Mouse (Mus musculus): ENCODE data around the gene Lefty1. TPM values are rescaled to one million over a fixed set of nuclear protein-coding genes. Genes with fewer than 3 reads are reported as not detected.

The Lefty1 gene
- polyA plus RNA-seq, 1 experiment from 2014 or later, result 1.5 TPM

- Histone ChIP-seq H3K27ac (ENCODE audit: low read length) (no peak overlapping the region), H3K9me3 (replicated peaks; ENCODE audit: control insufficient read depth, low read length) (no peaks in the 10 kb centered on the region), H3K4me2 (ENCODE audit: low read depth, low read length) (no peak overlapping the region), H3K27me3 (ENCODE audit: control insufficient read depth, insufficient read depth, low read length) (no peaks in the 10 kb centered on the region), H3K4me3 (ENCODE audit: low read length) (no peak overlapping the region), H3K4me1 (ENCODE audit: control insufficient read depth, insufficient read depth, low read length) (peaks cover 11% of the 10 kb centered on the region; the same call in 1 of the 2 replicates), H3K9ac (ENCODE audit: low read length) (no peak overlapping the region), H3K36me3 (ENCODE audit: control insufficient read depth, insufficient read depth) (peaks cover 1% of the 10 kb centered on the region; the same call in 1 of the 2 replicates)
- no peak for ATAC-seq (replicated peaks; ENCODE audit: extremely low read depth, insufficient read depth, low FRiP score)
- 72% methylated on average over 5 of the region's 5 CpGs for WGBS
Measured at GRCm38 (mm10) chr1:180912792-180913191, 22.0 kb upstream of the Lefty1 start.

- H3K36me3 ChIP-seq (ENCODE audit: control insufficient read depth, insufficient read depth), result no peaks in the 10 kb centered on the region
- H3K4me3 ChIP-seq (ENCODE audit: low read length), result no peak overlapping the region
- no peaks in the 10 kb centered on the region for H3K27me3 ChIP-seq (ENCODE audit: control insufficient read depth, insufficient read depth, low read length)
- no peak overlapping the region for H3K4me2 ChIP-seq (ENCODE audit: low read depth, low read length)
- 0 out of 2 replicates have a peak, but pooled peaks have one; percentile 33 for ATAC-seq (replicated peaks; ENCODE audit: extremely low read depth, insufficient read depth, low FRiP score)
- peak overlapping the region; percentile 25; the same call in 1 of the 2 replicates for H3K27ac ChIP-seq (ENCODE audit: low read length)
- 36% methylated on average over 4 of the region's 4 CpGs for WGBS
- H3K9me3 ChIP-seq (replicated peaks; ENCODE audit: control insufficient read depth, low read length), result no peaks in the 10 kb centered on the region
- H3K9ac ChIP-seq (ENCODE audit: low read length), result 0 out of 2 replicates have a peak overlapping the region, but pooled peaks have one; percentile 37
- peaks cover 11% of the 10 kb centered on the region; the same call in 1 of the 2 replicates for H3K4me1 ChIP-seq (ENCODE audit: control insufficient read depth, insufficient read depth, low read length)
Measured at GRCm38 (mm10) chr1:180913797-180914196, 21.0 kb upstream of the Lefty1 start.

GRCm38 (mm10) chr1:180916425-180916824 is 18.4 kb upstream of the Lefty1 start:
- no peak overlapping the region for H3K4me3 ChIP-seq (ENCODE audit: low read length)
- no peak for ATAC-seq (replicated peaks; ENCODE audit: extremely low read depth, insufficient read depth, low FRiP score)
- 86% methylated on average over 11 of the region's 11 CpGs for WGBS

DNA sequence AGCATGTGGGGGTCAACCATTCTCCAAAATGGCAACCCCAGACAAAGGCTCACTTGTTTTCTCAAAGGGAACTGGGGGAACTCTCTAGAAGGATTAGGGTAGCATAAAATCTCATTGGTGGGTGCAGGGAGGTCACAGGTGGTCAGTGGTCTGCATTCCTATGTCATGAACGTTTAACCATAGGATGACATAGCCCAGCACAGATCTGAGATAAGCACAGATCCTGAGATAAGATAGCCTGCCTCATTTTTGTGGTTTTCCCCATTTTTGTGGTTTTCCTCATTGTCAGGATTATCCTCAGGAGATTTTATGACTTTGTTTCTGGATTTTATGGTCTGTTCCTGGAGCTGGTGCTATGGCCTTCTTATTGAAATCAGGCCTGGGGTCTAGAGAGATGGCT is 17.8 kb upstream of the Lefty1 start:
- Histone ChIP-seq H3K9me3 (replicated peaks; ENCODE audit: control insufficient read depth, low read length) (no peaks in the 10 kb centered on the region), H3K4me1 (ENCODE audit: control insufficient read depth, insufficient read depth, low read length) (peaks cover 11% of the 10 kb centered on the region; the same call in 1 of the 2 replicates), H3K9ac (ENCODE audit: low read length) (no peak overlapping the region), H3K4me2 (ENCODE audit: low read depth, low read length) (no peak overlapping the region), H3K36me3 (ENCODE audit: control insufficient read depth, insufficient read depth) (no peaks in the 10 kb centered on the region), H3K27ac (ENCODE audit: low read length) (no peak overlapping the region), H3K27me3 (ENCODE audit: control insufficient read depth, insufficient read depth, low read length) (no peaks in the 10 kb centered on the region), H3K4me3 (ENCODE audit: low read length) (no peak overlapping the region)
- 27% methylated on average over 1 of the region's 1 CpGs for WGBS
- ATAC-seq (replicated peaks; ENCODE audit: extremely low read depth, insufficient read depth, low FRiP score), result no peak

More at GRCm38 (mm10) chr1:180916425-180916824, 18.4 kb upstream of the Lefty1 start:
- peaks cover 11% of the 10 kb centered on the region; the same call in 1 of the 2 replicates for H3K4me1 ChIP-seq (ENCODE audit: control insufficient read depth, insufficient read depth, low read length)
- H3K4me2 ChIP-seq (ENCODE audit: low read depth, low read length), result no peak overlapping the region
- no peaks in the 10 kb centered on the region for H3K36me3 ChIP-seq (ENCODE audit: control insufficient read depth, insufficient read depth)
- H3K27ac ChIP-seq (ENCODE audit: low read length), result no peak overlapping the region
- no peaks in the 10 kb centered on the region for H3K9me3 ChIP-seq (replicated peaks; ENCODE audit: control insufficient read depth, low read length)
- H3K27me3 ChIP-seq (ENCODE audit: control insufficient read depth, insufficient read depth, low read length), result no peaks in the 10 kb centered on the region
- no peak overlapping the region for H3K9ac ChIP-seq (ENCODE audit: low read length)

- no peak overlapping the region for H3K9ac ChIP-seq (ENCODE audit: low read length)
- no peak overlapping the region for H3K4me3 ChIP-seq (ENCODE audit: low read length)
Measured at GRCm38 (mm10) chr1:180919686-180920085, 15.1 kb upstream of the Lefty1 start.

GRCm38 (mm10) chr1:180922273-180923048 is 12.4 kb upstream of the Lefty1 start:
- Histone ChIP-seq H3K27ac (ENCODE audit: low read length) (no peak overlapping the region), H3K4me2 (ENCODE audit: low read depth, low read length) (no peak overlapping the region), H3K27me3 (ENCODE audit: control insufficient read depth, insufficient read depth, low read length) (no peaks in the 10 kb centered on the region), H3K4me1 (ENCODE audit: control insufficient read depth, insufficient read depth, low read length) (no peaks in the 10 kb centered on the region), H3K9ac (ENCODE audit: low read length) (no peak overlapping the region), H3K4me3 (ENCODE audit: low read length) (no peak overlapping the region), H3K9me3 (replicated peaks; ENCODE audit: control insufficient read depth, low read length) (no peaks in the 10 kb centered on the region), H3K36me3 (ENCODE audit: control insufficient read depth, insufficient read depth) (no peaks in the 10 kb centered on the region)
- WGBS, result 58% methylated on average over 6 of the region's 6 CpGs
- no peak; the same call in 1 of the 2 replicates for ATAC-seq (replicated peaks; ENCODE audit: extremely low read depth, insufficient read depth, low FRiP score)

More at GRCm38 (mm10) chr1:180919686-180920085, 15.1 kb upstream of the Lefty1 start:
- Histone ChIP-seq H3K9me3 (replicated peaks; ENCODE audit: control insufficient read depth, low read length) (no peaks in the 10 kb centered on the region), H3K4me1 (ENCODE audit: control insufficient read depth, insufficient read depth, low read length) (no peaks in the 10 kb centered on the region), H3K4me2 (ENCODE audit: low read depth, low read length) (no peak overlapping the region), H3K27me3 (ENCODE audit: control insufficient read depth, insufficient read depth, low read length) (no peaks in the 10 kb centered on the region), H3K27ac (ENCODE audit: low read length) (no peak overlapping the region), H3K36me3 (ENCODE audit: control insufficient read depth, insufficient read depth) (no peaks in the 10 kb centered on the region)
- 44% methylated on average over 8 of the region's 8 CpGs for WGBS
- ATAC-seq (replicated peaks; ENCODE audit: extremely low read depth, insufficient read depth, low FRiP score), result no peak

- ATAC-seq (replicated peaks; ENCODE audit: extremely low read depth, insufficient read depth, low FRiP score), result no peak
- WGBS, result 48% methylated on average over 2 of the region's 2 CpGs
- Histone ChIP-seq H3K9me3 (replicated peaks; ENCODE audit: control insufficient read depth, low read length) (no peaks in the 10 kb centered on the region), H3K9ac (ENCODE audit: low read length) (no peak overlapping the region), H3K4me3 (ENCODE audit: low read length) (no peak overlapping the region), H3K4me2 (ENCODE audit: low read depth, low read length) (no peak overlapping the region), H3K4me1 (ENCODE audit: control insufficient read depth, insufficient read depth, low read length) (no peaks in the 10 kb centered on the region), H3K27me3 (ENCODE audit: control insufficient read depth, insufficient read depth, low read length) (no peaks in the 10 kb centered on the region), H3K36me3 (ENCODE audit: control insufficient read depth, insufficient read depth) (no peaks in the 10 kb centered on the region), H3K27ac (ENCODE audit: low read length) (no peak overlapping the region)
Measured at GRCm38 (mm10) chr1:180924737-180925136, 10.1 kb upstream of the Lefty1 start.

- Histone ChIP-seq H3K9ac (ENCODE audit: low read length) (no peak overlapping the region), H3K4me3 (ENCODE audit: low read length) (no peak overlapping the region), H3K9me3 (replicated peaks; ENCODE audit: control insufficient read depth, low read length) (no peaks in the 10 kb centered on the region), H3K4me2 (ENCODE audit: low read depth, low read length) (no peak overlapping the region), H3K36me3 (ENCODE audit: control insufficient read depth, insufficient read depth) (no peaks in the 10 kb centered on the region), H3K4me1 (ENCODE audit: control insufficient read depth, insufficient read depth, low read length) (no peaks in the 10 kb centered on the region), H3K27me3 (ENCODE audit: control insufficient read depth, insufficient read depth, low read length) (no peaks in the 10 kb centered on the region), H3K27ac (ENCODE audit: low read length) (no peak overlapping the region)
- WGBS, result 68% methylated on average over 4 of the region's 4 CpGs
- ATAC-seq (replicated peaks; ENCODE audit: extremely low read depth, insufficient read depth, low FRiP score), result no peak
Measured at GRCm38 (mm10) chr1:180926286-180926685, 8.5 kb upstream of the Lefty1 start.

GRCm38 (mm10) chr1:180929599-180929998 is 5.2 kb upstream of the Lefty1 start:
- Histone ChIP-seq H3K4me2 (ENCODE audit: low read depth, low read length) (no peak overlapping the region), H3K4me1 (ENCODE audit: control insufficient read depth, insufficient read depth, low read length) (no peaks in the 10 kb centered on the region), H3K36me3 (ENCODE audit: control insufficient read depth, insufficient read depth) (no peaks in the 10 kb centered on the region), H3K9me3 (replicated peaks; ENCODE audit: control insufficient read depth, low read length) (no peaks in the 10 kb centered on the region), H3K4me3 (ENCODE audit: low read length) (no peak overlapping the region), H3K27ac (ENCODE audit: low read length) (no peak overlapping the region), H3K27me3 (ENCODE audit: control insufficient read depth, insufficient read depth, low read length) (peaks cover 12% of the 10 kb centered on the region), H3K9ac (ENCODE audit: low read length) (no peak overlapping the region)
- no peak for ATAC-seq (replicated peaks; ENCODE audit: extremely low read depth, insufficient read depth, low FRiP score)
- 28% methylated on average over 2 of the region's 2 CpGs for WGBS

All from heart, embryonic 16.5 days (tissue).